Mouse (Mus musculus): ENCODE results near the gene C2cd4c. TPM values are rescaled to one million over a fixed set of nuclear protein-coding genes. Genes with fewer than 3 reads are reported as not detected.

The C2cd4c gene
- polyA plus RNA-seq, 1 experiment = 12.4 TPM

DNA sequence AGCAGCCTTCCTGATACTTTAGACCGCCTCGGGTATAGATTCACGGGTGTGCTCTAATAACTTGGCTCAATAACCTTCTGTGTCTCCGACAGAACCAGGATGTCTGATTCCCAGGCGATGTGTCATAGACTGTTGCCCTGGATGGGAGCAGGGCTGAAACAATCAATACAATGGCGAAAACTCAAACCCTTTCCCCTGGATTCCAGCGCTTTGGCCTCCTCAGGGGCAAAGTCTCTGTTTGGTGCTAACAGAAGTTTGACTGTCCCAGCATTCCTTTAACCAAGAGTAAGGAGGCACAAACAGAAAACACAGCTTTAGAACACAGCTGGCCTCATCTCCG is 18.3 kb downstream of the C2cd4c start:
- Histone ChIP-seq H3K4me3 (ENCODE audit: insufficient read depth, low read length) (no peak overlapping the region), H3K4me1 (ENCODE audit: control insufficient read depth, insufficient read depth, low read length) (peaks cover 7% of the 10 kb centered on the region), H3K27ac (ENCODE audit: insufficient read depth, low read length) (no peak overlapping the region)
- TF ChIP-seq POLR2A (IDR thresholded peaks at IDR 0.05; ENCODE audit: extremely low read depth, insufficient read depth, low read length) (no peak), CTCF (IDR thresholded peaks at IDR 0.05; ENCODE audit: extremely low read depth, insufficient read depth, low read length) (no peak)

GRCm38 (mm10) chr10:79594872-79595589 is 18.8 kb downstream of the C2cd4c start:
- H3K4me1 ChIP-seq (ENCODE audit: control insufficient read depth, insufficient read depth, low read length) = peaks cover 7% of the 10 kb centered on the region
- H3K27ac ChIP-seq (ENCODE audit: insufficient read depth, low read length) = no peak overlapping the region
- TF ChIP-seq POLR2A (IDR thresholded peaks at IDR 0.05; ENCODE audit: extremely low read depth, insufficient read depth, low read length) (no peak), CTCF (IDR thresholded peaks at IDR 0.05; ENCODE audit: extremely low read depth, insufficient read depth, low read length) (peak; percentile 100)
- H3K4me3 ChIP-seq (ENCODE audit: insufficient read depth, low read length) = no peak overlapping the region

DNA sequence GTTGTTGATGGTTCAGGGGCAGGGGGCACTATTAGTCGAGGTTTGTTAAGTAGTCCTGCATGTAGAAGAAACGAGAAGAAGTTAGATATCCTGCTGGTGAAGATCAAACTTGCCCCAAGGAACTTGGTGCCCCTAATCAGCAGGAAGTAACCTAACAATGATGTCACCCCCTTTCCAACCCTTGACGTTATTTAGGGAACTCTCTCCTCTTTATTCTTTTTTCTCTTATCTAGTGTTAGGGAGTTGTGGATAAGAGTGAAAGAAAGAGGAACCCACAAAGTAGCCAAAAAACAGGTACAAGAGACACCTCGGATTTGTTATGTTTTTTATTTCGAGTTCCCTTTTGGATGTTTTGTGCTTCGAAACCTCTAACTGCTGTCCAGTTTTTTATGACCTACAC is 19.7 kb downstream of the C2cd4c start:
- H3K4me3 ChIP-seq (ENCODE audit: insufficient read depth, low read length) = no peak overlapping the region
- H3K27ac ChIP-seq (ENCODE audit: insufficient read depth, low read length) = no peak overlapping the region
- H3K4me1 ChIP-seq (ENCODE audit: control insufficient read depth, insufficient read depth, low read length) = peaks cover 7% of the 10 kb centered on the region
- TF ChIP-seq CTCF (IDR thresholded peaks at IDR 0.05; ENCODE audit: extremely low read depth, insufficient read depth, low read length) (no peak), POLR2A (IDR thresholded peaks at IDR 0.05; ENCODE audit: extremely low read depth, insufficient read depth, low read length) (no peak)

- H3K4me1 ChIP-seq (ENCODE audit: control insufficient read depth, insufficient read depth, low read length) = no peaks in the 10 kb centered on the region
- no peak overlapping the region for H3K4me3 ChIP-seq (ENCODE audit: insufficient read depth, low read length)
- no peak for TF ChIP-seq CTCF (IDR thresholded peaks at IDR 0.05; ENCODE audit: extremely low read depth, insufficient read depth, low read length)
- TF ChIP-seq POLR2A (IDR thresholded peaks at IDR 0.05; ENCODE audit: extremely low read depth, insufficient read depth, low read length) = no peak
- no peak overlapping the region for H3K27ac ChIP-seq (ENCODE audit: insufficient read depth, low read length)
Measured at GRCm38 (mm10) chr10:79590702-79591101, 23.1 kb downstream of the C2cd4c start.

- no peak overlapping the region for H3K27ac ChIP-seq (ENCODE audit: insufficient read depth, low read length)
- no peaks in the 10 kb centered on the region for H3K4me1 ChIP-seq (ENCODE audit: control insufficient read depth, insufficient read depth, low read length)
- no peak for TF ChIP-seq POLR2A (IDR thresholded peaks at IDR 0.05; ENCODE audit: extremely low read depth, insufficient read depth, low read length)
- H3K4me3 ChIP-seq (ENCODE audit: insufficient read depth, low read length) = no peak overlapping the region
Measured at GRCm38 (mm10) chr10:79587752-79588126, 26.1 kb downstream of the C2cd4c start.

- H3K4me3 ChIP-seq (ENCODE audit: insufficient read depth, low read length) = no peak within 1 kb of the TSS
- H3K27ac ChIP-seq (ENCODE audit: insufficient read depth, low read length) = no peak within 1 kb of the TSS
- TF ChIP-seq CTCF (IDR thresholded peaks at IDR 0.05; ENCODE audit: extremely low read depth, insufficient read depth, low read length) (no peak), POLR2A (IDR thresholded peaks at IDR 0.05; ENCODE audit: extremely low read depth, insufficient read depth, low read length) (no peak)
- H3K4me1 ChIP-seq (ENCODE audit: control insufficient read depth, insufficient read depth, low read length) = no peaks in the 10 kb centered on the region
Measured at GRCm38 (mm10) chr10:79587061-79587751, 26.6 kb downstream of the C2cd4c start, which contains the start of gene Theg. Theg (minus strand) TSS chr10:79587331.

GRCm38 (mm10) chr10:79586243-79586642 is 27.6 kb downstream of the C2cd4c start:
- TF ChIP-seq POLR2A (IDR thresholded peaks at IDR 0.05; ENCODE audit: extremely low read depth, insufficient read depth, low read length) (no peak), CTCF (IDR thresholded peaks at IDR 0.05; ENCODE audit: extremely low read depth, insufficient read depth, low read length) (no peak)
- Histone ChIP-seq H3K4me3 (ENCODE audit: insufficient read depth, low read length) (no peak overlapping the region), H3K27ac (ENCODE audit: insufficient read depth, low read length) (no peak overlapping the region), H3K4me1 (ENCODE audit: control insufficient read depth, insufficient read depth, low read length) (no peaks in the 10 kb centered on the region)

GRCm38 (mm10) chr10:79585723-79586122 is 28.1 kb downstream of the C2cd4c start:
- H3K27ac ChIP-seq (ENCODE audit: insufficient read depth, low read length) = no peak overlapping the region
- TF ChIP-seq POLR2A (IDR thresholded peaks at IDR 0.05; ENCODE audit: extremely low read depth, insufficient read depth, low read length) (no peak), CTCF (IDR thresholded peaks at IDR 0.05; ENCODE audit: extremely low read depth, insufficient read depth, low read length) (no peak)
- H3K4me1 ChIP-seq (ENCODE audit: control insufficient read depth, insufficient read depth, low read length) = no peaks in the 10 kb centered on the region
- H3K4me3 ChIP-seq (ENCODE audit: insufficient read depth, low read length) = no peak overlapping the region

DNA sequence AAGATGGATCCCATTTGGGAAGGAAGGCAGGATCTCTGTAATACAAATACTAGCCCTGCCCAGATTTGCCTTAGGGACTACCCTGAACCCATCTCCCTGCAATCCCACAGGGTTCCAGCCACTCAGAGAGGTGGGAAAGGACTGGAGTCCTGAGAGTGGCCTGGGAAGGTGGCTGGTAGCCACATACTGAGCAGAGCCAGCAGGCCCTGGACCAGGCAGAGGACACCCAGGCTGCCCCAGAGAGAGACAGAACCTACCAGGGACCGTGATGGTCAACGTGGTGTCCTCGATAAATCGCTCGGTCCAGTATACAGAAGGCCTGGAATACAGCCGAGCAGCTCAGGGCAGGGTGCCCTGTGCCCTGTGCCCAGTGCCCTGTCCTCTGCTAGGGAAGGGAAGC is 28.7 kb downstream of the C2cd4c start:
- H3K27ac ChIP-seq (ENCODE audit: insufficient read depth, low read length) = no peak overlapping the region
- no peak overlapping the region for H3K4me3 ChIP-seq (ENCODE audit: insufficient read depth, low read length)
- H3K4me1 ChIP-seq (ENCODE audit: control insufficient read depth, insufficient read depth, low read length) = no peaks in the 10 kb centered on the region
- TF ChIP-seq CTCF (IDR thresholded peaks at IDR 0.05; ENCODE audit: extremely low read depth, insufficient read depth, low read length) (no peak), POLR2A (IDR thresholded peaks at IDR 0.05; ENCODE audit: extremely low read depth, insufficient read depth, low read length) (no peak)

GRCm38 (mm10) chr10:79584426-79584825 is 29.4 kb downstream of the C2cd4c start:
- Histone ChIP-seq H3K4me1 (ENCODE audit: control insufficient read depth, insufficient read depth, low read length) (no peaks in the 10 kb centered on the region), H3K27ac (ENCODE audit: insufficient read depth, low read length) (no peak overlapping the region), H3K4me3 (ENCODE audit: insufficient read depth, low read length) (no peak overlapping the region)
- TF ChIP-seq POLR2A (IDR thresholded peaks at IDR 0.05; ENCODE audit: extremely low read depth, insufficient read depth, low read length) = no peak
- TF ChIP-seq CTCF (IDR thresholded peaks at IDR 0.05; ENCODE audit: extremely low read depth, insufficient read depth, low read length) = no peak

All from cortical plate, adult 2 months (tissue).